Mouse (Mus musculus) layer of hippocampus, adult 8-10 months (tissue): ENCODE data around the gene Astn2. TPM values are rescaled to one million over a fixed set of nuclear protein-coding genes. Genes with fewer than 3 reads are reported as not detected.

Source experiments
- DNase-seq, 2 experiments: peaks; one replicate each; pipeline ENCODE4 v3.0.0; 2022; ENCODE audit warnings: low spot score in 2 of 2
- total RNA-seq, 4 experiments: library from RNA; stranded (reverse); gene quantifications; 2 replicates each; pipeline ENCODE4 v1.2.4; 2022

Astn2 gene
- total RNA-seq, 4 experiments from 2014 or later: 26.5 to 27.7 (median 27.3) TPM

GRCm38 (mm10) chr4:65976251-65976650 lies 428.2 kb downstream of the Astn2 start:
- DNase-seq: peak in 1 of 2 experiments; percentile 16

- no peak for DNase-seq
Measured at GRCm38 (mm10) chr4:65972395-65972794, 432.0 kb downstream of the Astn2 start.

GRCm38 (mm10) chr4:65969318-65969717 lies 435.1 kb downstream of the Astn2 start:
- no peak for DNase-seq

GRCm38 (mm10) chr4:65964604-65965003 lies 439.8 kb downstream of the Astn2 start:
- DNase-seq: no peak

GRCm38 (mm10) chr4:65959188-65959759 lies 445.1 kb downstream of the Astn2 start:
- no peak for DNase-seq

- DNase-seq: no peak
Measured at GRCm38 (mm10) chr4:65958369-65959187, 445.8 kb downstream of the Astn2 start.

GRCm38 (mm10) chr4:65951918-65952317 lies 452.5 kb downstream of the Astn2 start:
- DNase-seq: no peak

GRCm38 (mm10) chr4:65947141-65947649 lies 457.2 kb downstream of the Astn2 start:
- no peak for DNase-seq

- no peak for DNase-seq
Measured at GRCm38 (mm10) chr4:65946021-65946420, 458.4 kb downstream of the Astn2 start.

GRCm38 (mm10) chr4:65930901-65931300 lies 473.5 kb downstream of the Astn2 start:
- no peak for DNase-seq

- no peak for DNase-seq
Measured at GRCm38 (mm10) chr4:65920294-65920693, 484.1 kb downstream of the Astn2 start.

GRCm38 (mm10) chr4:65916027-65917008 lies 488.1 kb downstream of the Astn2 start:
- DNase-seq: no peak

- no peak for DNase-seq
Measured at GRCm38 (mm10) chr4:65912247-65912942, 492.0 kb downstream of the Astn2 start.

GRCm38 (mm10) chr4:65907660-65908059 lies 496.8 kb downstream of the Astn2 start:
- no peak for DNase-seq

- no peak for DNase-seq
Measured at GRCm38 (mm10) chr4:65904963-65905362, 499.4 kb downstream of the Astn2 start.

GRCm38 (mm10) chr4:65896092-65897027 lies 508.1 kb downstream of the Astn2 start:
- DNase-seq: no peak

GRCm38 (mm10) chr4:65888332-65888993 lies 515.9 kb downstream of the Astn2 start:
- no peak for DNase-seq

- DNase-seq: no peak
Measured at GRCm38 (mm10) chr4:65886862-65887261, 517.5 kb downstream of the Astn2 start.

GRCm38 (mm10) chr4:65885921-65886320 lies 518.5 kb downstream of the Astn2 start:
- no peak for DNase-seq
